Mouse (Mus musculus): ENCODE data around the gene Phf21a.

GRCm38 (mm10) chr2:92364086-92364485 is 271.2 kb downstream of the Phf21a start:
- TF ChIP-seq CTCF (IDR thresholded peaks at IDR 0.05; ENCODE audit: low read depth, low read length) (no peak), POLR2A (IDR thresholded peaks at IDR 0.05; ENCODE audit: insufficient read depth, low read length) (no peak), EP300 (IDR thresholded peaks at IDR 0.05; ENCODE audit: insufficient read depth, low read depth, low read length) (no peak)
